Mouse (Mus musculus) forebrain, embryonic 14.5 days (tissue): ENCODE data around the gene Itm2c. TPM values are rescaled to one million over a fixed set of nuclear protein-coding genes. Genes with fewer than 3 reads are reported as not detected.

ENCODE experiments used
- ATAC-seq: fragments of 200-750 bp; cut with Nextera tagmentation; 2 replicates; pipeline ENCODE4 v1.8.0; 2017; ENCODE audit warnings: mild to moderate bottlenecking, moderate library complexity
- DNase-seq: peaks from one replicate; pipeline ENCODE4 v3.0.0-alpha.2; 2015; ENCODE audit warnings: low spot score
- H3K27ac ChIP-seq: fragments of 300-500 bp; sonication (generic); 2 replicates; pipeline ENCODE4 v1.5.1; 2014; ENCODE audit warnings: low read depth, mild to moderate bottlenecking, control low read depth, low read length, moderate library complexity
- H3K27me3 ChIP-seq: fragments of 300-500 bp; sonication (generic); replicated peaks from 2 replicates; pipeline ENCODE4 v1.6.1; 2014; ENCODE audit warnings: low read length, control low read depth, mixed read lengths; ENCODE audit not compliant: control insufficient read depth, insufficient read depth
- H3K36me3 ChIP-seq: fragments of 300-500 bp; sonication (generic); 2 replicates; pipeline ENCODE4 v1.6.1; 2014; ENCODE audit warnings: low read length, control low read depth; ENCODE audit not compliant: control insufficient read depth, insufficient read depth
- H3K4me1 ChIP-seq: fragments of 300-500 bp; sonication (generic); 2 replicates; pipeline ENCODE4 v1.6.1; 2014; ENCODE audit warnings: antibody characterized with exemption, low read length, control low read depth; ENCODE audit not compliant: control insufficient read depth, insufficient read depth
- H3K4me2 ChIP-seq: fragments of 300-500 bp; sonication (generic); 2 replicates; pipeline ENCODE4 v1.6.1; 2014; ENCODE audit warnings: mild to moderate bottlenecking, control low read depth, low read length
- H3K4me3 ChIP-seq: fragments of 300-500 bp; sonication (generic); 2 replicates; pipeline ENCODE4 v1.5.1; 2014; ENCODE audit warnings: low read depth, low read length, control low read depth
- H3K9ac ChIP-seq: fragments of 300-500 bp; sonication (generic); 2 replicates; pipeline ENCODE4 v1.6.1; 2014; ENCODE audit warnings: mild to moderate bottlenecking, low read length, control low read depth, moderate library complexity
- H3K9me3 ChIP-seq: fragments of 300-500 bp; sonication (generic); replicated peaks from 2 replicates; pipeline ENCODE4 v1.6.1; 2016; ENCODE audit warnings: low read length, control low read depth, mixed read lengths; ENCODE audit not compliant: control insufficient read depth
- WGBS: fragments of 180-500 bp; shearing (Covaris S2); extraction: QIAGEN DNeasy Blood & Tissue Kit; methylation state at CpG from one replicate; pipeline ENCODE4 v1.1.7; 2014; 5-methylcytosine and 5-hydroxymethylcytosine counted together
- polyA plus RNA-seq: library from polyadenylated mRNA; unstranded; fragments of >200 nt; fragmentation: Nextera tagmentation; extraction: Ambion mirVana; gene quantifications from 2 replicates; pipeline ENCODE4 v1.2.1, GENCODE M21; 2014

The Itm2c gene
- polyA plus RNA-seq, 1 experiment from 2014 or later: 149 TPM

- Histone ChIP-seq H3K4me2 (peak overlapping the region; percentile 93), H3K9me3 (no peaks in the 10 kb centered on the region), H3K27ac (peak overlapping the region; percentile 87), H3K9ac (peak overlapping the region; percentile 43), H3K27me3 (no peaks in the 10 kb centered on the region), H3K4me3 (peak overlapping the region; percentile 3; the same call in 1 of the 2 replicates), H3K4me1 (peaks cover 65% of the 10 kb centered on the region), H3K36me3 (no peaks in the 10 kb centered on the region)
- DNase-seq (peak; percentile 14), ATAC-seq (no peak)
- WGBS: 69% methylated on average over 12 of the region's 12 CpGs
These were observed 3.0 kb downstream of the Itm2c start for GRCm38 (mm10) chr1:85896781-85897700.

GRCm38 (mm10) chr1:85897901-85898760 lies 4.0 kb downstream of the Itm2c start:
- peak; percentile 36 for DNase-seq
- peak overlapping the region; percentile 87 for H3K27ac ChIP-seq
- no peaks in the 10 kb centered on the region for H3K27me3 ChIP-seq
- ATAC-seq: no peak
- peaks cover 5% of the 10 kb centered on the region for H3K36me3 ChIP-seq
- H3K9me3 ChIP-seq: no peaks in the 10 kb centered on the region
- H3K9ac ChIP-seq: peak overlapping the region; percentile 43
- H3K4me3 ChIP-seq: no peak overlapping the region
- 19% methylated on average over 8 of the region's 8 CpGs for WGBS
- peaks cover 72% of the 10 kb centered on the region for H3K4me1 ChIP-seq
- H3K4me2 ChIP-seq: peak overlapping the region; percentile 93

GRCm38 (mm10) chr1:85898761-85899387 lies 4.8 kb downstream of the Itm2c start:
- peak; percentile 63 for DNase-seq
- 14% methylated on average over 12 of the region's 12 CpGs for WGBS

DNA sequence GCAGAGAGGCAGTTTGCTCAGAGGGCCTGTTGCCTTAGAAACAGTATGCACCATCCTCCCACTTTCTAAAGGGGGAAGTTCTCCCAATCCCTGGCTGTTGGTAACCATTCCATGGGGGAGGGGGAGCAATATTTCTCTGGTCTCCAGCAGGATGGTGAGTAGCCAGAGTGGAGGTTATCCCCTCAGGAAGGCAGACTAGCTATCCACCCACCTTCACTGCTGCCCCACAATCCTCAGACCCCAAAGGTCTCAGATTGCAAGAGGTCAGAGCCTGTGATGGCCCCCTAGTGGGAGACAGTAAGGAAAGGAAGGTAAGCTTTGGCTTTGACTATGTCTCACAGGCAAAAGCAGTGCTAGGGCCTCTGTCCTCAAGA lies 5.3 kb downstream of the Itm2c start:
- no peak overlapping the region for H3K4me3 ChIP-seq
- no peaks in the 10 kb centered on the region for H3K27me3 ChIP-seq
- peak overlapping the region; percentile 93 for H3K4me2 ChIP-seq
- ATAC-seq: no peak
- H3K36me3 ChIP-seq: peaks cover 18% of the 10 kb centered on the region
- no peak for DNase-seq
- peaks cover 72% of the 10 kb centered on the region for H3K4me1 ChIP-seq
- peak overlapping the region; percentile 43; the same call in 1 of the 2 replicates for H3K9ac ChIP-seq
- no peaks in the 10 kb centered on the region for H3K9me3 ChIP-seq
- peak overlapping the region; percentile 87 for H3K27ac ChIP-seq

More at GRCm38 (mm10) chr1:85898761-85899387, 4.8 kb downstream of the Itm2c start:
- no peak for ATAC-seq
- H3K4me2 ChIP-seq: peak overlapping the region; percentile 93
- H3K9ac ChIP-seq: peak overlapping the region; percentile 43
- peak overlapping the region; percentile 87 for H3K27ac ChIP-seq
- peaks cover 72% of the 10 kb centered on the region for H3K4me1 ChIP-seq
- no peak overlapping the region for H3K4me3 ChIP-seq
- no peaks in the 10 kb centered on the region for H3K9me3 ChIP-seq
- no peaks in the 10 kb centered on the region for H3K27me3 ChIP-seq
- peaks cover 13% of the 10 kb centered on the region for H3K36me3 ChIP-seq

DNA sequence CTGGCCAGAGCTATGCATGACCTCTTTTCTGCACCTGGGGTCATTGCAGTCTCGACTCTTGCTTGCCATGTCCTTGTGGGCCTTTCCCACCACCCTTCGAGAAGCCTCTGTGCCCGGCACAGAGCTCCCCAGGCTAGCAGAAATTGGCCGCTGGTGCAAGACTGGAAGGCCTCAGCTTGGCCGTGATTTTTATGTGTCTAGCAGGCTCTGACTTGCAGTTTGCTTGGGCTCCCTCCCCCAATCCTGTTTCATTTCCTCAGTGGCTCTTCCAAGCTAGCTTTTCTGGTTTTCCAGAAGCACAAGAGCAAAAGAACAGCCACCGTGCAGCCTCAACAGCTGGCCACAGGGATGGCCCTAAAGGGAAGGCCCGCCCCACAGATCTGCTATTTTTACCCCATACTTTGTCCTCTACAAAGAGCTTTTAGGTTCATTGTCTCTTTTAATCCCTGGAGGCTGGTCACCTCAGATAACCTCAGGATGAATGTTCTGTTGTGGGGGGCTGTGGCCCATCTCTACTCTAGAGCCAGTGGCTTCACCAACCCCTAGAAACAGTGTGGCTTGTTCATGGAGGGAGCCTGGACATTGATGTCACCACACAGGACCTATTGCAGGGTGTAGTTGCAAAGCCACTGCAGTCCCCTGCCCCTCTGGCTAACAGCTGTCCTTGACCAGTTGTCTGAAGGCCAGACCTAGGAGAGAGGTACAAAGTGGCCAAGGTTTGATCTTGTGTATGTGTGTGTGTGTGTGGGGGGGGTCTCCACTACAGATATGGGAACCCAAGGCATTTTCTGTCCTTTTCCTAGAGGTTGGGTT lies 6.6 kb downstream of the Itm2c start:
- ATAC-seq (no peak), DNase-seq (no peak)
- 69% methylated on average over 7 of the region's 7 CpGs for WGBS
- no peaks in the 10 kb centered on the region for H3K27me3 ChIP-seq
- 0 out of 2 replicates have a peak overlapping the region, but pooled peaks have one; percentile 3 for H3K4me2 ChIP-seq
- H3K4me3 ChIP-seq: no peak overlapping the region
- peaks cover 70% of the 10 kb centered on the region for H3K4me1 ChIP-seq
- no peak overlapping the region for H3K9ac ChIP-seq
- no peaks in the 10 kb centered on the region for H3K9me3 ChIP-seq
- peak overlapping the region; percentile 67; the same call in 1 of the 2 replicates for H3K27ac ChIP-seq
- H3K36me3 ChIP-seq: peaks cover 31% of the 10 kb centered on the region

DNA sequence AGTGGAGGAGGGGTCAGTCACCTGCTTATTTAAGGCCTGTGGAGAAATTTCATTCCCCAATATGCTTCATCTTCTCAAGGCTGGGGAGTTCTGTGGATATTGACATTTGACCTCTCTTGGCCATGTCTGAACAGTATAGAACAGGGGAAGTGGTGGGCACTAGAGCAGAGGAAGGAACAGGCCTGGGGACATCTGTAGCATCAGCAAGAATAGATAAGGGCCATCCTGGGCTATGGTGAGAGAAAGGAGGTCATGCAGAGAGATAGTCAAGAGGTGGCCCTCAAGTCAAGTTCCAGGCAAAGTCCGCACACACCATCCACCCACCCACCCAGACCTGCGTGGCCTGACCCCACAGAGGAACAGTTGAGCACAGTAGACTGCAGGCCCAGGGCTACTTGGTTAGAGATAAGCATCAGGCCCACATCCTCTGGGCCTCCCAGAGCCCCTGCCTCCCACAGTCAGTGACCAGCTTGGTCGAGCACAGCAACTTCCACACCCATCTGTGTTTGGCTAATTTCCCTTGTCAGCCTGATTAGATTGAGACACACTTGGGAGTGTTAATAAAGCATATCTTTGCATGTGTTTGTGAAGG lies 7.5 kb downstream of the Itm2c start:
- Histone ChIP-seq H3K27ac (peak overlapping the region; percentile 67; the same call in 1 of the 2 replicates), H3K9me3 (no peaks in the 10 kb centered on the region), H3K27me3 (no peaks in the 10 kb centered on the region), H3K36me3 (peaks cover 40% of the 10 kb centered on the region), H3K4me2 (0 out of 2 replicates have a peak overlapping the region, but pooled peaks have one; percentile 14), H3K9ac (no peak overlapping the region), H3K4me3 (no peak overlapping the region), H3K4me1 (peaks cover 61% of the 10 kb centered on the region)
- ATAC-seq: peak; percentile 68
- WGBS: 46% methylated on average over 3 of the region's 3 CpGs
- DNase-seq: no peak

- Histone ChIP-seq H3K36me3 (peaks cover 45% of the 10 kb centered on the region), H3K9me3 (no peaks in the 10 kb centered on the region), H3K9ac (no peak overlapping the region), H3K27me3 (no peaks in the 10 kb centered on the region), H3K27ac (peak overlapping the region; percentile 67), H3K4me3 (no peak overlapping the region), H3K4me1 (peaks cover 57% of the 10 kb centered on the region), H3K4me2 (peak overlapping the region; percentile 14; the same call in 1 of the 2 replicates)
- 11% methylated on average over 7 of the region's 7 CpGs for WGBS
- peak; percentile 83 for DNase-seq
- peak; percentile 78 for ATAC-seq
These were observed 8.1 kb downstream of the Itm2c start for GRCm38 (mm10) chr1:85902108-85902561.
